Mouse (Mus musculus) adrenal gland, adult 8-10 months (tissue): ENCODE results near the gene Pkd2. TPM values are rescaled to one million over a fixed set of nuclear protein-coding genes. Genes with fewer than 3 reads are reported as not detected.

Experiments
- DNase-seq: peaks from one replicate; pipeline ENCODE4 v3.0.0; 2022
- total RNA-seq, 4 experiments: library from RNA; stranded (reverse); gene quantifications; 2 replicates each; pipeline ENCODE4 v1.2.4; 2022

Pkd2 gene
- total RNA-seq, 4 experiments from 2014 or later: 44.1 to 68.0 (median 53.9) TPM

- DNase-seq: no peak
Observed at GRCm38 (mm10) chr5:104466816-104467215, 7.6 kb downstream of the Pkd2 start.

- DNase-seq: no peak
Observed at GRCm38 (mm10) chr5:104468586-104468985, 9.3 kb downstream of the Pkd2 start.

GRCm38 (mm10) chr5:104470981-104471391 lies 11.7 kb downstream of the Pkd2 start:
- DNase-seq: no peak

- DNase-seq: no peak
Observed at GRCm38 (mm10) chr5:104472371-104472770, 13.1 kb downstream of the Pkd2 start.

- DNase-seq: no peak
Observed at GRCm38 (mm10) chr5:104480367-104480766, 21.1 kb downstream of the Pkd2 start.

GRCm38 (mm10) chr5:104482856-104483255 lies 23.6 kb downstream of the Pkd2 start:
- DNase-seq: no peak

GRCm38 (mm10) chr5:104491561-104491960 lies 32.3 kb downstream of the Pkd2 start:
- no peak for DNase-seq

- DNase-seq: no peak
Observed at GRCm38 (mm10) chr5:104504883-104505282, 45.6 kb downstream of the Pkd2 start.

GRCm38 (mm10) chr5:104507829-104508194 lies 48.6 kb downstream of the Pkd2 start:
- DNase-seq: no peak

GRCm38 (mm10) chr5:104508195-104508891 lies 49.1 kb downstream of the Pkd2 start, which contains the start of gene BC005561:
Gene BC005561 (plus strand): TSS chr5:104508352.
- peak; percentile 74 for DNase-seq

- DNase-seq: no peak
Observed at GRCm38 (mm10) chr5:104511211-104511610, 52.0 kb downstream of the Pkd2 start.

GRCm38 (mm10) chr5:104538612-104539011 lies 79.4 kb downstream of the Pkd2 start:
- DNase-seq: no peak

GRCm38 (mm10) chr5:104539331-104539730 lies 80.1 kb downstream of the Pkd2 start:
- peak; percentile 46 for DNase-seq

Other genes starting within 250 kb of the Pkd2 start
- under 1 TPM in 2 of 4 experiments, not detected in 2; 0.12 to 0.35 TPM for gene Ibsp, start 160.3 kb upstream of the Pkd2 start, total RNA-seq
- not detected for gene Mepe, start 134.1 kb upstream of the Pkd2 start, total RNA-seq
- 100 to 1,000 TPM in 2 of 4 experiments, 10 to 100 TPM in 2; 14.1 to 367 (median 92.9) TPM for gene Spp1, start 24.3 kb upstream of the Pkd2 start, total RNA-seq
- 10 to 100 TPM in 2 of 4 experiments, 1 to 10 TPM in 2; 8.4 to 13.9 (median 10.1) TPM for gene BC005561, start 48.9 kb downstream of the Pkd2 start, total RNA-seq